ENCODE assay signal across 30 mouse cellular contexts in genomic region chr14:32150872-32151271, GRCm38 (mm10). TPM values are rescaled to one million over a fixed set of nuclear protein-coding genes. Genes with fewer than 3 reads are reported as not detected.
DNase-seq lines count a peak whose midpoint lies in the region; ATAC-seq and TF ChIP-seq lines count a peak whose summit lies in the region.
"Had no signal": no experiment of that assay in that cellular context is flagged by ENCODE, and none has a peak within 500 bp of the region (broad histone marks: within the 10 kb centered on the region; RNA-seq: fewer than 3 reads in every experiment).

No protein-coding gene starts in this region.

- peaks cover 4% of the 10 kb centered on the region; the same call in 1 of the 2 replicates for H3K9me3 ChIP-seq in lung, postnatal 0 days (ENCODE audit: low read length)
- 0 out of 2 replicates have a peak, but pooled peaks cover 4% of the 10 kb centered on the region for H3K9me3 ChIP-seq in hindbrain, postnatal 0 days (ENCODE audit: low read length)
- H3K9me3 ChIP-seq: embryonic facial prominence, embryonic 15.5 days; forebrain, embryonic 15.5 days; heart, embryonic 13.5 days had no signal

- H3K79me2 ChIP-seq in heart, adult 2 months (replicated peaks; ENCODE audit: control insufficient read depth, insufficient read depth, low read length), result no peaks in the 10 kb centered on the region

- WGBS in heart, adult 2 months, result 81% methylated on average over 2 of the region's 2 CpGs
- 89% methylated on average over 2 of the region's 2 CpGs for WGBS in lung, postnatal 0 days
- WGBS in lung, adult 2 months, result 92% methylated on average over 2 of the region's 2 CpGs
- 95% methylated on average over 2 of the region's 2 CpGs for WGBS in hindbrain, postnatal 0 days

- no peaks in the 10 kb centered on the region for H3K27me3 ChIP-seq in heart, adult 2 months (ENCODE audit: control insufficient read depth, insufficient read depth, low read length)
- H3K27me3 ChIP-seq in lung, postnatal 0 days (replicated peaks; ENCODE audit: insufficient read depth, low read length), result peaks cover 3% of the 10 kb centered on the region; the same call in 1 of the 2 replicates
- H3K27me3 ChIP-seq in hindbrain, postnatal 0 days (ENCODE audit: insufficient read depth, low read length), result no peaks in the 10 kb centered on the region
- H3K27me3 ChIP-seq: embryonic facial prominence, embryonic 15.5 days; forebrain, embryonic 15.5 days; heart, embryonic 13.5 days; hindbrain, embryonic 12.5 days had no signal

- no peak for TF ChIP-seq POLR2A in heart, adult 2 months (IDR thresholded peaks at IDR 0.05; ENCODE audit: insufficient read depth, low read depth, low read length)
- TF ChIP-seq POLR2A in lung, adult 2 months (IDR thresholded peaks at IDR 0.05; ENCODE audit: borderline replicate concordance, extremely low read depth, low read depth, low read length), result no peak

- no peaks in the 10 kb centered on the region for H3K36me3 ChIP-seq in heart, adult 2 months (ENCODE audit: control insufficient read depth, insufficient read depth, low read length)
- H3K36me3 ChIP-seq in lung, postnatal 0 days (ENCODE audit: insufficient read depth, low read length), result no peaks in the 10 kb centered on the region
- no peaks in the 10 kb centered on the region for H3K36me3 ChIP-seq in hindbrain, postnatal 0 days (ENCODE audit: insufficient read depth, low read length)
- H3K36me3 ChIP-seq: embryonic facial prominence, embryonic 15.5 days; forebrain, embryonic 15.5 days; heart, embryonic 13.5 days; hindbrain, embryonic 12.5 days had no signal

- no peak overlapping the region for H3K9ac ChIP-seq in heart, adult 2 months (ENCODE audit: low read depth, low read length)
- H3K9ac ChIP-seq in lung, postnatal 0 days (replicated peaks; ENCODE audit: low read depth), result no peak overlapping the region
- H3K9ac ChIP-seq in hindbrain, postnatal 0 days (replicated peaks; ENCODE audit: low read length), result no peak overlapping the region
- H3K9ac ChIP-seq: embryonic facial prominence, embryonic 15.5 days; forebrain, embryonic 15.5 days; heart, embryonic 13.5 days; hindbrain, embryonic 12.5 days had no signal

- TF ChIP-seq EP300 in heart, adult 2 months (IDR thresholded peaks at IDR 0.05; ENCODE audit: insufficient read depth, low read depth, low read length), result no peak
- TF ChIP-seq EP300 in lung, postnatal 0 days (IDR thresholded peaks at IDR 0.05), result no peak

- intact Hi-C loops in heart, adult 2 months (cut with DNase I), result no loop called here

- no peak for TF ChIP-seq CTCF in heart, adult 2 months (IDR thresholded peaks at IDR 0.05)
- TF ChIP-seq CTCF in layer of hippocampus, adult 2 months (conservative IDR thresholded peaks at IDR 0.05), result 0 out of 2 replicates have a peak, but pooled peaks have one; percentile 7
- peak; percentile 45; the same call in 1 of the 2 replicates for TF ChIP-seq CTCF in lung, postnatal 0 days (IDR thresholded peaks at IDR 0.05)
- no peak for TF ChIP-seq CTCF in lung, adult 2 months (IDR thresholded peaks at IDR 0.05; ENCODE audit: insufficient read depth, low read length)
- no peak for TF ChIP-seq CTCF in hindbrain, postnatal 0 days (IDR thresholded peaks at IDR 0.05; ENCODE audit: low read depth)

- ATAC-seq in lung, postnatal 0 days, result no peak
- no peak for ATAC-seq in hindbrain, postnatal 0 days
- ATAC-seq: activated CD4-positive, CD25-positive, alpha-beta regulatory T cell, adult 4 months; forebrain, embryonic 15.5 days; hindbrain, embryonic 16.5 days; Patski had no signal

- peak; percentile 61 for DNase-seq in heart, adult 11 months
- DNase-seq in heart, adult 2 months, result no peak
- DNase-seq in layer of hippocampus, adult 2 months (ENCODE audit: low spot score in 2 of 2), result no peak
- DNase-seq in layer of hippocampus, adult 11-12 months (ENCODE audit: low spot score), result no peak
- no peak for DNase-seq in lung, postnatal 0 days (ENCODE audit: low spot score)
- no peak for DNase-seq in lung, adult 2 months
- DNase-seq in hindbrain, postnatal 0 days (ENCODE audit: low spot score), result no peak
- DNase-seq: adrenal gland, adult 2 months; adrenal gland, postnatal 36 days; cerebellum, adult 2 months; cerebellum, postnatal 14 days; embryo, embryonic 11 days; gastrocnemius, postnatal 10 days; heart, postnatal 10 days; heart, postnatal 4 days had no signal

- H3K27ac ChIP-seq in heart, adult 2 months, result no peak overlapping the region
- H3K27ac ChIP-seq in layer of hippocampus, adult 2 months, result no peak overlapping the region
- no peak overlapping the region for H3K27ac ChIP-seq in lung, postnatal 0 days (ENCODE audit: low read length)
- no peak overlapping the region for H3K27ac ChIP-seq in hindbrain, postnatal 0 days
- H3K27ac ChIP-seq: embryonic facial prominence, embryonic 15.5 days; forebrain, embryonic 15.5 days; heart, embryonic 13.5 days; hindbrain, embryonic 12.5 days had no signal

- H3K4me3 ChIP-seq in heart, adult 2 months, result no peak overlapping the region
- H3K4me3 ChIP-seq in layer of hippocampus, adult 2 months, result no peak overlapping the region
- no peak overlapping the region for H3K4me3 ChIP-seq in lung, postnatal 0 days (ENCODE audit: low read depth, low read length)
- H3K4me3 ChIP-seq in lung, adult 2 months (replicated peaks; ENCODE audit: extremely low read depth, low read depth, low read length), result no peak overlapping the region
- H3K4me3 ChIP-seq in hindbrain, postnatal 0 days (ENCODE audit: low read length), result no peak overlapping the region
- H3K4me3 ChIP-seq: embryonic facial prominence, embryonic 15.5 days; erythroblast, embryonic 14.5 days; forebrain, embryonic 15.5 days; heart, embryonic 13.5 days; hindbrain, embryonic 12.5 days had no signal

- no peaks in the 10 kb centered on the region for H3K4me1 ChIP-seq in heart, adult 2 months (ENCODE audit: control insufficient read depth, insufficient read depth, low read length)
- no peaks in the 10 kb centered on the region for H3K4me1 ChIP-seq in lung, postnatal 0 days (ENCODE audit: insufficient read depth, low read depth, low read length)
- no peaks in the 10 kb centered on the region for H3K4me1 ChIP-seq in lung, adult 2 months (ENCODE audit: control insufficient read depth, insufficient read depth, low read length)
- H3K4me1 ChIP-seq in hindbrain, postnatal 0 days (ENCODE audit: insufficient read depth, low read length), result no peaks in the 10 kb centered on the region
- H3K4me1 ChIP-seq: embryonic facial prominence, embryonic 15.5 days; forebrain, embryonic 15.5 days; heart, embryonic 13.5 days; hindbrain, embryonic 12.5 days had no signal

- H3K4me2 ChIP-seq in lung, postnatal 0 days (replicated peaks; ENCODE audit: low read depth, low read length), result no peak overlapping the region
- no peak overlapping the region for H3K4me2 ChIP-seq in hindbrain, postnatal 0 days (ENCODE audit: low read depth, low read length)
- H3K4me2 ChIP-seq: embryonic facial prominence, embryonic 15.5 days; forebrain, embryonic 15.5 days; heart, embryonic 13.5 days; hindbrain, embryonic 12.5 days had no signal

RNA-seq across cellular contexts. Expression of gene Ncoa4, which starts 8.8 kb away (rescaled TPM):
- 100 to 1,000 TPM; 135 to 196 TPM for total RNA-seq in heart, adult 2 months (2021)
- polyA plus RNA-seq in heart, adult 2 months (2012; rRNA removed), result 36.7 and 72.2 TPM in 2 replicates
- 100 to 1,000 TPM in 1 of 2 experiments, 10 to 100 TPM in 1; 99.1 to 107 TPM for total RNA-seq in layer of hippocampus, adult 2 months (2021)
- polyA plus RNA-seq in lung, postnatal 0 days (2015; fragmentation: Nextera tagmentation; extraction: Ambion mirVana), result 73.5 and 76.5 TPM in 2 replicates
- 29.1 and 36.3 TPM in 2 replicates for polyA plus RNA-seq in lung, adult 2 months (2012; rRNA removed)
- total RNA-seq in hindbrain, postnatal 0 days (2014; rRNA removed), result 171 TPM in 2 replicates
- polyA plus RNA-seq in hindbrain, postnatal 0 days (2015; fragmentation: Nextera tagmentation; extraction: Ambion mirVana), result 82.3 and 85.8 TPM in 2 replicates

RNA-seq across cellular contexts. Expression of gene Msmb, which starts 9.0 kb away (rescaled TPM):
- total RNA-seq in heart, adult 2 months (2021), result not detected
- not detected in 2 replicates for polyA plus RNA-seq in heart, adult 2 months (2012; rRNA removed)
- not detected for total RNA-seq in layer of hippocampus, adult 2 months (2021)
- not detected in 2 replicates for polyA plus RNA-seq in lung, postnatal 0 days (2015; fragmentation: Nextera tagmentation; extraction: Ambion mirVana)
- polyA plus RNA-seq in lung, adult 2 months (2012; rRNA removed), result not detected in 2 replicates
- total RNA-seq in hindbrain, postnatal 0 days (2014; rRNA removed), result not detected in 2 replicates
- not detected in 2 replicates for polyA plus RNA-seq in hindbrain, postnatal 0 days (2015; fragmentation: Nextera tagmentation; extraction: Ambion mirVana)
- total RNA-seq: adrenal gland, adult 2 months; adrenal gland, postnatal 36 days; common myeloid progenitor, adult 5-6 weeks; gastrocnemius, postnatal 10 days; gastrocnemius, postnatal 4 days; heart, adult 8-10 months; heart, postnatal 10 days; heart, postnatal 4 days had no signal
- polyA plus RNA-seq: adrenal gland, adult 2 months; C2C12; cerebellum, adult 2 months; embryonic facial prominence, embryonic 11.5 days; embryonic facial prominence, embryonic 15.5 days; erythroblast, embryonic 14.5 days; forebrain, embryonic 11.5 days; forebrain, embryonic 15.5 days; frontal cortex, adult 2 months; heart, embryonic 13.5 days; hindbrain, embryonic 12.5 days; hindbrain, embryonic 16.5 days; Patski had no signal

RNA-seq across cellular contexts. Expression of gene Timm23, which starts 50.8 kb away (rescaled TPM):
- 100 to 1,000 TPM; 206 to 234 TPM for total RNA-seq in heart, adult 2 months (2021)
- 264 and 384 TPM in 2 replicates for polyA plus RNA-seq in heart, adult 2 months (2012; rRNA removed)
- 10 to 100 TPM; 74.0 to 78.7 TPM for total RNA-seq in layer of hippocampus, adult 2 months (2021)
- 151 and 160 TPM in 2 replicates for polyA plus RNA-seq in lung, postnatal 0 days (2015; fragmentation: Nextera tagmentation; extraction: Ambion mirVana)
- polyA plus RNA-seq in lung, adult 2 months (2012; rRNA removed), result 83.6 and 93.2 TPM in 2 replicates
- 115 and 138 TPM in 2 replicates for total RNA-seq in hindbrain, postnatal 0 days (2014; rRNA removed)
- 258 and 262 TPM in 2 replicates for polyA plus RNA-seq in hindbrain, postnatal 0 days (2015; fragmentation: Nextera tagmentation; extraction: Ambion mirVana)

RNA-seq across cellular contexts. Expression of gene Parg, which starts 50.9 kb away (rescaled TPM):
- 10 to 100 TPM; 20.0 to 21.2 TPM for total RNA-seq in heart, adult 2 months (2021)
- 3.7 and 6.3 TPM in 2 replicates for polyA plus RNA-seq in heart, adult 2 months (2012; rRNA removed)
- total RNA-seq in layer of hippocampus, adult 2 months (2021), result 10 to 100 TPM; 42.8 to 50.8 TPM
- 16.5 and 20.2 TPM in 2 replicates for polyA plus RNA-seq in lung, postnatal 0 days (2015; fragmentation: Nextera tagmentation; extraction: Ambion mirVana)
- 4.1 and 4.9 TPM in 2 replicates for polyA plus RNA-seq in lung, adult 2 months (2012; rRNA removed)
- total RNA-seq in hindbrain, postnatal 0 days (2014; rRNA removed), result 33.6 and 35.0 TPM in 2 replicates
- polyA plus RNA-seq in hindbrain, postnatal 0 days (2015; fragmentation: Nextera tagmentation; extraction: Ambion mirVana), result 26.4 and 26.5 TPM in 2 replicates

Comparison
In these comparisons a context has a peak if more than half of its experiments do, and no peak if none do; other contexts are left out.
1. CTCF ChIP-seq: peak in layer of hippocampus, adult 2 months (single experiment) and lung, postnatal 0 days (single experiment); none in heart, adult 2 months (single experiment), lung, adult 2 months (single experiment) and hindbrain, postnatal 0 days (single experiment).